Mouse (Mus musculus) myocyte (in vitro differentiated cells): ENCODE data around the gene Dhrs11. TPM values are rescaled to one million over a fixed set of nuclear protein-coding genes. Genes with fewer than 3 reads are reported as not detected.

Experiments used
- H3K27me3 ChIP-seq: one replicate; pipeline ENCODE4 v1.6.1; 2011; ENCODE audit not compliant: control insufficient read depth, insufficient read depth, insufficient read length
- H3K36me3 ChIP-seq: one replicate; pipeline ENCODE4 v1.6.1; 2011; ENCODE audit not compliant: control insufficient read depth, insufficient read depth
- H3K4me2 ChIP-seq: one replicate; pipeline ENCODE4 v1.6.1; 2011; ENCODE audit warnings: low read depth, control low read depth
- H3K4me3 ChIP-seq: one replicate; pipeline ENCODE4 v1.5.1; 2011; ENCODE audit warnings: mild to moderate bottlenecking, control low read depth, moderate library complexity
- H3K79me2 ChIP-seq: one replicate; pipeline ENCODE4 v1.6.1; 2011; ENCODE audit not compliant: control insufficient read depth, insufficient read depth
- H3ac ChIP-seq: one replicate; pipeline ENCODE4 v1.6.1; 2011; ENCODE audit not compliant: control insufficient read depth, insufficient read length
- CEBPB ChIP-seq: IDR thresholded peaks from 2 replicates; pipeline ENCODE4 v1.6.1; 2011; ENCODE audit warnings: mild to moderate bottlenecking, moderate library complexity; ENCODE audit not compliant: poor library complexity, insufficient read depth, severe bottlenecking
- E2F4 ChIP-seq: IDR thresholded peaks from one replicate; pipeline ENCODE4 v1.6.1; 2011; ENCODE audit warnings: mild to moderate bottlenecking, control low read depth, moderate library complexity; ENCODE audit not compliant: insufficient read depth
- MAX ChIP-seq: IDR thresholded peaks from one replicate; pipeline ENCODE4 v1.6.1; 2011; ENCODE audit warnings: low read depth, mild to moderate bottlenecking, control low read depth
- MYOD1 ChIP-seq, 3 experiments: IDR thresholded peaks; one replicate each; pipeline ENCODE4 v1.6.1; 2011; ENCODE audit warnings: control low read depth in 2 of 3, low read depth in 2 of 3, mild to moderate bottlenecking in 2 of 3, moderate library complexity in 1 of 3; ENCODE audit not compliant: insufficient read length in 2 of 3, control insufficient read depth in 1 of 3
- MYOG ChIP-seq, 3 experiments: IDR thresholded peaks; one replicate each; pipeline ENCODE4 v1.6.1; 2011; ENCODE audit warnings: control low read depth in 2 of 3, low read depth in 2 of 3, mild to moderate bottlenecking in 2 of 3; ENCODE audit not compliant: insufficient read length in 2 of 3, control insufficient read depth in 1 of 3, insufficient read depth in 1 of 3
- POLR2A ChIP-seq: IDR thresholded peaks from one replicate; pipeline ENCODE4 v1.6.1; 2011; ENCODE audit warnings: low read depth, mild to moderate bottlenecking, control low read depth, moderate library complexity; ENCODE audit not compliant: insufficient read length
- POLR2AphosphoS2 ChIP-seq: IDR thresholded peaks from one replicate; pipeline ENCODE4 v1.6.1; 2011; ENCODE audit warnings: low read depth, control low read depth; ENCODE audit not compliant: insufficient read length
- REST ChIP-seq: IDR thresholded peaks from one replicate; pipeline ENCODE4 v1.6.1; 2011; ENCODE audit warnings: mild to moderate bottlenecking, control low read depth, moderate library complexity; ENCODE audit not compliant: insufficient read depth, insufficient read length
- SRF ChIP-seq: IDR thresholded peaks from one replicate; pipeline ENCODE4 v1.6.1; 2011; ENCODE audit warnings: low read depth; ENCODE audit not compliant: control insufficient read depth, insufficient read length
- TCF12 ChIP-seq: IDR thresholded peaks from one replicate; pipeline ENCODE4 v1.6.1; 2011; ENCODE audit warnings: mild to moderate bottlenecking, control low read depth; ENCODE audit not compliant: poor library complexity, insufficient read depth, severe bottlenecking
- TCF3 ChIP-seq: IDR thresholded peaks from one replicate; pipeline ENCODE4 v1.6.1; 2011; ENCODE audit warnings: low read depth, control low read depth; ENCODE audit not compliant: insufficient read length
- USF1 ChIP-seq: IDR thresholded peaks from one replicate; pipeline ENCODE4 v1.6.1; 2011; ENCODE audit warnings: low read depth, mild to moderate bottlenecking, control low read depth, moderate library complexity
- polyA plus RNA-seq: library from polyadenylated mRNA; unstranded; fragments of >200 nt; fragmentation: generic; extraction: Trizol; gene quantifications from one replicate; pipeline ENCODE4 v1.2.1, GENCODE M21; 2012; ENCODE audit warnings: missing spikeins

Gene Dhrs11
- polyA plus RNA-seq, 1 experiment: 13.8 TPM

DNA sequence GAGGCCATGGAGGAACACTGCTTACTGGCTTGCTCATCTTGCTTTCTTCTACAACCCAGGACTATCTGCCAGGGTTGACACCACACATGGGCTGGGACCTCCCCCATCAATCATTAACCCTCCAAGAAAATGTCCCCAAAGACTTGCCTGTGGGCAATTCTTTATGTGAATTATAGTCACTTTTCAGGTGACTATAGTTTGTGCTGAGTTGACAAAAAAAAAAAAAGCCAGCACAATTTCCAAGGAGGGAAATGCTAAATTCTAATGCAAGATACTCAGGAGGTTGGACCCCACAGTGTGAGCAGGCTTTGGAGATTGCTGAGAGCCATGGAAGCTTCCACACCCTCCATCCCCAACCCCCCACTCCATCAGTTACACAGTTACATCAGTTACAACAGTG is 35.2 kb downstream of the Dhrs11 start:
- TF ChIP-seq USF1 (no peak), CEBPB (no peak), REST (no peak), MYOG (IDR thresholded peaks at IDR 0.05; ENCODE audit: control insufficient read depth in 1 of 3, insufficient read depth in 1 of 3, insufficient read length in 2 of 3, low read depth in 2 of 3) (no peak), TCF12 (no peak), SRF (no peak), POLR2AphosphoS2 (no peak), TCF3 (no peak), POLR2A (no peak), MAX (no peak), E2F4 (no peak)
- Histone ChIP-seq H3K4me3 (no peak overlapping the region), H3K4me2 (no peak overlapping the region), H3K36me3 (no peaks in the 10 kb centered on the region), H3ac (no peak overlapping the region), H3K79me2 (no peaks in the 10 kb centered on the region), H3K27me3 (peaks cover 3% of the 10 kb centered on the region)

GRCm38 (mm10) chr11:84790383-84790782 is 38.4 kb downstream of the Dhrs11 start:
- TF ChIP-seq MYOG (IDR thresholded peaks at IDR 0.05; ENCODE audit: control insufficient read depth in 1 of 3, insufficient read depth in 1 of 3, insufficient read length in 2 of 3, low read depth in 2 of 3): no peak
- no peak for TF ChIP-seq E2F4
- no peak for TF ChIP-seq POLR2A
- Histone ChIP-seq H3K4me2 (no peak overlapping the region), H3K27me3 (peaks cover 5% of the 10 kb centered on the region), H3K36me3 (no peaks in the 10 kb centered on the region), H3ac (no peak overlapping the region), H3K4me3 (no peak overlapping the region), H3K79me2 (no peaks in the 10 kb centered on the region)

- Histone ChIP-seq H3K27me3 (peaks cover 68% of the 10 kb centered on the region), H3K4me2 (no peak overlapping the region), H3K36me3 (no peaks in the 10 kb centered on the region), H3ac (no peak overlapping the region), H3K79me2 (no peaks in the 10 kb centered on the region), H3K4me3 (no peak overlapping the region)
- no peak for TF ChIP-seq POLR2AphosphoS2
- no peak for TF ChIP-seq POLR2A
- no peak for TF ChIP-seq SRF
- TF ChIP-seq MYOD1 (IDR thresholded peaks at IDR 0.05; ENCODE audit: control insufficient read depth in 1 of 3, insufficient read length in 2 of 3, low read depth in 2 of 3): no peak
- TF ChIP-seq TCF3: no peak
- TF ChIP-seq MYOG (IDR thresholded peaks at IDR 0.05; ENCODE audit: control insufficient read depth in 1 of 3, insufficient read depth in 1 of 3, insufficient read length in 2 of 3, low read depth in 2 of 3): no peak
- no peak for TF ChIP-seq CEBPB
- no peak for TF ChIP-seq TCF12
- TF ChIP-seq USF1: no peak
- TF ChIP-seq REST: no peak
- TF ChIP-seq MAX: no peak
- TF ChIP-seq E2F4: no peak
Measured at GRCm38 (mm10) chr11:84780143-84780870, 48.5 kb downstream of the Dhrs11 start.

GRCm38 (mm10) chr11:84775560-84775959 is 53.2 kb downstream of the Dhrs11 start:
- Histone ChIP-seq H3K4me2 (no peak overlapping the region), H3ac (no peak overlapping the region), H3K27me3 (peaks cover 78% of the 10 kb centered on the region), H3K4me3 (no peak overlapping the region), H3K79me2 (no peaks in the 10 kb centered on the region), H3K36me3 (no peaks in the 10 kb centered on the region)
- TF ChIP-seq USF1: no peak
- no peak for TF ChIP-seq E2F4
- no peak for TF ChIP-seq POLR2AphosphoS2
- TF ChIP-seq TCF3: no peak
- TF ChIP-seq MYOG (IDR thresholded peaks at IDR 0.05; ENCODE audit: control insufficient read depth in 1 of 3, insufficient read depth in 1 of 3, insufficient read length in 2 of 3, low read depth in 2 of 3): no peak
- TF ChIP-seq MYOD1 (IDR thresholded peaks at IDR 0.05; ENCODE audit: control insufficient read depth in 1 of 3, insufficient read length in 2 of 3, low read depth in 2 of 3): no peak
- no peak for TF ChIP-seq POLR2A
- TF ChIP-seq MAX: no peak
- TF ChIP-seq SRF: no peak

DNA sequence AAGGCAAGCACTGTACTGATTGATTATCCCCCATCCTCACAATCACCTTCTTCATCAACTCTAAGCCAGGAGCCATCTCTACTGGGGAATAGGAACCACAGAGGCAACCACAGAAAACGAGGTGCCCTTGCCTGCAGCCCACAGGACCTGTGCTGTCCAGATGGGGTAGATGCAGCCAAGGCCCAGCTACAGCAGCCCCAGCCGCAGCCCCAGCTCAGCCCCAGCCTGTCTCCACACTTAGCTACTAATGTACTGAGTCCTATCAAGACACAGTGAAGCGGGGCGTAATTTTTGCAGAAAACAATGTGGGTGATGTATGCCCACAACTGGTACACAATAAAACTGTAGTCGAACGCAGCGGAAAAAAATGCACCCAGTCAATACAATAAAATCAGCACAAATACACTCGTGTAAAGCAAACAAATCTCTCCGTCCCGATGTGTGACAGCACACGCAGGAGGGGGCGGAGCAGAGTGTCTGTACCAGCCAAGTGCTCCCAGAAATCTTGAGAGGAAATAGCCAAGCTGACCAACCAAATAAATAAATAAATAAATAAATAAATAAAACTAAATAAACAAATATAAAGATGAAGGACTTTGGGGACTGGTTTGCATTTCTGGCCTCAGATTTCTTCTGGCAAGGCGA is 53.8 kb downstream of the Dhrs11 start:
- H3K36me3 ChIP-seq: no peaks in the 10 kb centered on the region
- no peak overlapping the region for H3K4me2 ChIP-seq
- H3K4me3 ChIP-seq: no peak overlapping the region
- H3K27me3 ChIP-seq: peaks cover 78% of the 10 kb centered on the region
- no peak overlapping the region for H3ac ChIP-seq
- H3K79me2 ChIP-seq: no peaks in the 10 kb centered on the region
- no peak for TF ChIP-seq MYOG (IDR thresholded peaks at IDR 0.05; ENCODE audit: control insufficient read depth in 1 of 3, insufficient read depth in 1 of 3, insufficient read length in 2 of 3, low read depth in 2 of 3)
- TF ChIP-seq POLR2AphosphoS2: no peak
- no peak for TF ChIP-seq E2F4
- no peak for TF ChIP-seq MYOD1 (IDR thresholded peaks at IDR 0.05; ENCODE audit: control insufficient read depth in 1 of 3, insufficient read length in 2 of 3, low read depth in 2 of 3)
- no peak for TF ChIP-seq TCF12
- no peak for TF ChIP-seq POLR2A
- TF ChIP-seq TCF3: no peak
- no peak for TF ChIP-seq REST
